Mouse (Mus musculus) stomach, postnatal 0 days (tissue): ENCODE data around the gene Gm20521.

ENCODE experiments used
- CTCF ChIP-seq: IDR thresholded peaks from 2 replicates; pipeline ENCODE4 v1.5.1; 2016; ENCODE audit warnings: antibody characterized with exemption, low read depth, mild to moderate bottlenecking, moderate library complexity
- EP300 ChIP-seq: optimal IDR thresholded peaks from 2 replicates; pipeline ENCODE3; 2016; ENCODE audit warnings: antibody characterized with exemption

GRCm38 (mm10) chr14:54941024-54941978 lies 58.1 kb downstream of the Gm20521 start:
- TF ChIP-seq CTCF: no peak
- no peak for TF ChIP-seq EP300
